Mouse (Mus musculus) left cerebral cortex, adult 9 months (tissue): Measurements from ENCODE around the gene Agpat4.
"Not testable (repeated sequence)": the region's sequence is repeated elsewhere in the genome, so short reads cannot be mapped to it uniquely, and the experiment has no call there.

Experiments used
- DNase-seq, 2 experiments: peaks; one replicate each; pipeline ENCODE4 v3.0.0; 2022; ENCODE audit warnings: low spot score in 2 of 2

The Agpat4 gene

DNA sequence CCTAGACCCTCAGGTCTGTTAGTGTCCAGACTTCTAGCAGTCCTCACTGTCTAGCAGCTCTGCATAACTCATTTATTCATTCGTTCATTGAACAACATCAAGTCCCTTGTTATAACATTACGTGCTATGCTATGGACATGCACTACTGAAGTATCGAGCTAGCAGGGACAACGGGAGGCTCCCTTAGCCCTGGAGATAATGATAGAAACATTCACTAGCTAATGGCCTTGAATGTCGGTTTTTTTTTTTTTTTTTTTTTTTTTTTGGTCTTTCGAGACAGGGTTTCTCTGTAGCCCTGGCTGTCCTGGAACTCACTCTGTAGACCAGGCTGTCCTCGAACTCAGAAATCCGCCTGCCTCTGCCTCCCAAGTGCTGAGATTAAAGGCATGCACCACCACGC, 3.8 kb downstream of the Agpat4 start:
- not testable (repeated sequence) for DNase-seq

DNA sequence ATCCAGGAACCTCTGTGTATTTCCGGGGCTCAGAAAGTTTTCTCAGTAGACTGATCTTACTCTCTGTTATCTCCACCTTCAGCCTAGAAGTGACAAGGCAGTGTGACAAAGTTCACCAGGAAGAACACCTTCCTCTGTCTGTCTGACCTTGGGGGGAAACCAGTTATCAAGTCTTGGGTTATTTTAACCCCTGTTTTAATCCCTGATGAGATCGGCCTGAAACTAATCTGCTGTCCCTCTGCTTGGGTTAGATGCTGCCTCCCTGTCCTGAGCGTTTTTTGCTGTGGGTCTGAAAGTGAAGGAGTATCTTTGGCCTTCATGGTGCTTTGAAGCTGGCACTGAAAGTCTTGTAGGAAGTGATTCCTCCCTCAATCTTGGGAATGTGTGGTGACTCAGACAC, 4.7 kb downstream of the Agpat4 start:
- no peak for DNase-seq

DNA sequence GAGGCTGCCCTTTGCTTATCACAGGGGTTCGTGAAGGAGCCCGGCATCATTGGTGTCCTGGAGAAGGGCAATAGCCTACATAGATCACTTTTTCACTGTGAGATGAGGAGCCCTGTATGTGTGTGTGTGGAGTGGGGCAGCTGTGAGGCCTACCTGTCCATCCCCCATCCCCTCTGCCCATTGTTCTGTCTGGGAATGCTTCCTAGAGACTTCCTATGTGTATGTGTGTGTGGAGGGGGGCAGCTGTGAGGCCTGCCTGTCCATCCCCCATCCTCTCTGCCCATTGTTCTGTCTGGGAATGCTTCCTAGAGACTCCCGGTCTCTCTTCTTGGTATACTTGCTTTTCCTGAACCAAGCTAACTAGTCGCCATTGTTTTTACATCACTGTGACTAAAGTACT, 8.6 kb downstream of the Agpat4 start:
- no peak for DNase-seq

DNA sequence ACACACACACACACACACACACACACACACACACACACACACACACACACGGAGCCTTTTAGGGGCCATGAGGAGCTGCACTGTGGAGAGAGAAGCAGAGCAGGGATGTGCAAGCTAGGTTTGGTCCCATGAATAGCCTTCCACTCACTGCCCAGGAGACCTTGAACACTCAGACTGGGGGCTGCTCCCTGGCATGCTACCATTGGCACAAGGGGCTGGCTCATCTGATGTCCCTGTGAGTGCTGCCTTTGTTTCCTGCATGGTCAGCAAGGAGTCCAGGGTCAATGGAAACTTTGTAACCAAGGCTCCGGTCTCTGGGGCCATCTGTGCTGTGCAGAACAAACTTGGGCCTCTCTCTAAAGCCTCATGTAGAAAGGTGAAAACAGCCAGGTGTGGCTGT, 10.5 kb downstream of the Agpat4 start:
- DNase-seq = no peak

DNA sequence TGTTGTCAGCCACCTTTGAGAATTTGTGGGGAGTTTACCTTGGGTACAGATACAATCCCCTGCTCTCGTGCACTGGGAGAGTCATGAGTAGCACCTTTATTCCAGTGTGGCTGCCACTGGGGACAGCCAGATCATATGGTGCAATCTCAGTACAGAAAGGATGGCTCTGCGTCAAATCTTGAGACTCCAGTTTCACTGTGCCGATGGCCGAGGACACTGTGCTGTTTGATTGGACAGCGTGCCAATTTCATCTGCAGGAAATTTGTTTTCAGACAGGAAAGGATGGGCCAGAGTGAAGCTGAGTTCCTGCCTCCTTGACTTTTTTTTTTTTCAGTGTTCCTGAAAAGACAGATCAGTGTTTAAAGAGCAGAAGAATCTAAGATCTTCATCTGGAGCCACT, 12.7 kb downstream of the Agpat4 start:
- no peak for DNase-seq

DNA sequence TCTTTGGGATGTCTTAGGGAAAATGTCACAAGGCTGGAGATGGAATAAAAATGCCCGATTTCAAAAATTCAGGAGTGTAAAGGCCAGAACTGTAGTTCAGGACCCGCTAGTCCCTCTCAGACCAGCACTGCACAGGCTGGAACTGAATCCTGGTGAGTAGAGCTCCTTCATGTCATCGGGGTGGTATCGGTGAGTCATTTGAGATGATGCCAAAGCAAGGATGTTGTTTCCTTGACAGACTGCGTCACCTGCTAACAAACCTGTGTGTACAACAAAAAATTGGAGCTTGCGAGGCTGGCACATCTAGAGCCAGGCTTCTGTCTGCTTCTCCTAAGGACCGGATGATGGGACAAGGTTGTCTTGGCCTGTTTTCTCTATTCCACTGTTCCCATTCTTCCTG, 13.1 kb downstream of the Agpat4 start:
- DNase-seq = no peak

DNA sequence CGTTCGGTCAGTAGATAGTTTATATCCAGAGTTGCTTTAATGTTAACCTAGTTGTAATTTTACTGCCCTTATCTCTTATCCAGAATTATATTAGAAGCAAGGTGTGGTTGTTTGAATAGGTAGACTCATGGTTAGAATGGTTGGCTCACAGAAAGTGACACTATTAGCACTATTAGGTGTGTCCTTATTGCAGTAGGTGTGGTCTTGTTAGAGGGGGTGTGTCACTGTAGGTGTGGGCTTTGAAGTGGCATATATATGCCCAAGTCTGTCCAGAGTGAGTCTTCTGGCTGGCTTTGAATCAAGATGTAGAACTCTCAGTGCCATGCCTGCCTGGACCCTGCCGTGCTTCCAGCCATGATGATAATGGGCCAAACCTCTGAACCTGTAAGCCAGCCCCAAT, 14.4 kb downstream of the Agpat4 start:
- DNase-seq = no peak

DNA sequence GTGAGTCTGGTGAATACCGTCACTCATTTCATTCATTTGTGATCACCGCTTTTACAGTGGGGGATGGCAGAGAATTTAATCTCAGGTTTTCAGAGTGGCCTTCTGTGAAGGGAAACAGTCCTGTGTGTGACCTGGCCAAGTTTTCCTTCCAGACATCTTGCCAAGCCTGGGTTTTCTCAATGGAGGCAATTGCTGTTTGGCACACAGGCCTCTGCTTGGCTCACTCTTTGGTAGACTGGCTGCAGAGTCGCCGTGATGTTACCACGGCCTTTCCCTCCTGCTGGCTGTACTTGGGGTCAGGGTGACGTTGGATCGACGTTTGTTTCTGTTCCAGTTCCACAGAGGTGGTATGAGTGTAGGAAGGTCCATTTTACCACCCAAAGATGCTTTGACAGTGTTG, 15.5 kb downstream of the Agpat4 start:
- DNase-seq = no peak

DNA sequence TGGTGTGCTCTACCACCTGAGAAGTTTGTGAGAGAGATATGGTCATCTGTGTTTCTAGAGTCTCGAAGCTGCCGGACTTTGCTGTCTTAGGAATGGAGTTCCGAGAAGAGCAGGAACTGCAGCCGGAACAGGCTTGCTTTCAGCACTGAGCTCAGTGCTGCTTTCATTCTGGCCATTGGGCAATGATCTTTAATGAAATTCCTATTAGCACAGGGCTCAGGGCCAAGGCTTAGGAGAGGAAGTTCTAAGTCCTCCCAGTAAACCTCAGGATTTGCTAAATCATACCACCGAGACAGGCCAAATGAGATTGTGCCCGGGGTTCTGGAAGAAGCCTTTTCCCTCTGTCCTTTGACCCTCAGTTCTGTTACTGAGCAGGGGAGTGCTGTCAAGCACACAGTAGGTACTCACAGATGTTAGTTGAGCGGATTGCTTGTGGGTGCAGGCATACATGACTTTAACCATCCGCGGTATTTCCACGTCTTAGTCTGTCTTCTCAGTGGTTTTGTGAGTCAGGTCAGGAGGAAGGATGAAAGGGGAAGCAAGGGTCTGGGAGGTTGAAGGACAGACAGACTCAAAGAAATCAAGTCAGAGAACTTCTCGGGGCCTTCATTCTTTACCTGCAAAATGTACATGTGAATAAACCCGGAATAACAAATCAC, 16.6 kb downstream of the Agpat4 start:
- DNase-seq = no peak

DNA sequence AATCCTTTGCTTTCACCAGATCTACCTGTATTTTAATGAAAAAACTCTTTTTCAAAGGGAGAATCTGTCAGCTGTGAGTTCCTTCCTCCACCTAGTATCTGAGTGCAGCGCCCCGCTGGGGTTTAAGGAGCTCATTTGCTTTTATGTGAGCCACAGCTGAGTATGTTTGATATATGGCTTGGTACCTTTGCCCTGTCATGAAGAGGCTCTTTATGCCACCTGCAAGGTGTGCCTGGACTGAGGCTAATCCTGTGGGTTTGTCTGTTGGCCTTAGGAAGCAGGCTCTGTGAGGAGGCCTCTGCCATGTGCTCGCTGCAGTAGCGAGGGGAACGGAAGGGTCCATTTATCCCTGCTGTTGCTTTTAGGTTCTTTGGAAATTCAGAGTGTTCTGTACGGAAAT, 19.9 kb downstream of the Agpat4 start:
- DNase-seq = no peak

DNA sequence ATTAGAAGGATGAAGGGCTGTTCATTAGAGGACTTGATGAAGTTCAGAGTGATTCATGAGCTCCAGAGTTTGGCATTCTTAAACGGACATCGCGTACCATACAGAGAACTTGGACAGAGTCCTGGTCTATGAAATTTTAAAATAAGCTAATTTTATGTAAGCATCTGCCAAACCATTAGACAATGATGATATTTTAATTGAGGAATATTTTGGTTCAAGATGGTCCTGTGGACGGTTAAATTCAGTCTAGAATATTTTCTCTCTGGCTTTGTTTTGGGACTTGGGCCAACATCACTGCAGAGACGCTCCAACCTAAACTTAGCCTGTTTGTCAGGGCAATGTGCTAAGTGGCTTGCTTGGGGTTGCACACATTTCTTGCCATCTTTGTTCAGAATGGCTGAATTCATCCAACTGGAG, 25.5 kb downstream of the Agpat4 start:
- DNase-seq = no peak

DNA sequence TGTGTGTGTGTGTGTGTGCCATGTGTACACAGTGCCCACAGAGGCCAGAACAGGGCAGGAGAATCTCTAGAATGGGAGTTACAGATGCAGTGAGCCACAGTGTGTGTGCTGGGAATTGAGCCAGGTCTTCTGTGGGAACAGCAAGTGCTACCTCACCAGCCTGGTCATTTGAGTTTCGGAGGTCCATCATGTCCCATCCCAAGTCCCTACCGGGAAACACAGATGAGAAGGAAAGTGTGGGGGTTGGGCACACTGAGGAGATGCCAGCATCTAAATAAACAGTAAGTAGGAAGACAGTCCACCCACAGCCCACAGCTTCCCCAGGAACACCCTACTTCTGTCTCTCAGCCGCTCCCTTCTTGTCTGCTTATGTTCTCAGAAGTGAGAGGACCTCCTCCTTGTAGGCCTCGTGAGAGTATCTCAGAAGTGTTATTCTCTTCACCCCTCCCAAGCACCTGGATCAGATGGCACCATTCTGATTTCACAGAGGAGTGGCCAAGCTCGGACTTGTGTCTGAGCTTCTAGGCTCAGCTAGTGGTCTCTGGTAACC, 27.7 kb downstream of the Agpat4 start:
- peak in 1 of 2 experiments; percentile 60 for DNase-seq

DNA sequence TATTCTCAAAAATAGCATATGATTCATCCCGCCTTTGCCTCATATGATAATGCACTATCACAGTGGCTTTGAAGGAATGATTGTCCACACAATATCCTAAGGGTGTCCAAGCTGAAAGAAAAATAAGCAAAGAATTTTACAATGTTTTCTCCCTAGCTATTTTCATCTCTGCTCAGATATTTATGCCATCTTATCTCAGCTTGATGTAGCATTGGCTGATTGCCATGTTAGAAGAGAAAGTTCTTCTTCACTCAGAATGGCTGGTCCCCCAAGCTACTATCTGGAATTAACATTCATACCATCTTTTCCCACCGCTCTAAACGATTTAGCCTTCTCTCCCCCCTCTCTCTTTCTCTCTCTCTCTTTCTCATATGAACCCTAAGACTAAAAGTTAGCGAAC, 29.3 kb downstream of the Agpat4 start:
- no peak for DNase-seq

DNA sequence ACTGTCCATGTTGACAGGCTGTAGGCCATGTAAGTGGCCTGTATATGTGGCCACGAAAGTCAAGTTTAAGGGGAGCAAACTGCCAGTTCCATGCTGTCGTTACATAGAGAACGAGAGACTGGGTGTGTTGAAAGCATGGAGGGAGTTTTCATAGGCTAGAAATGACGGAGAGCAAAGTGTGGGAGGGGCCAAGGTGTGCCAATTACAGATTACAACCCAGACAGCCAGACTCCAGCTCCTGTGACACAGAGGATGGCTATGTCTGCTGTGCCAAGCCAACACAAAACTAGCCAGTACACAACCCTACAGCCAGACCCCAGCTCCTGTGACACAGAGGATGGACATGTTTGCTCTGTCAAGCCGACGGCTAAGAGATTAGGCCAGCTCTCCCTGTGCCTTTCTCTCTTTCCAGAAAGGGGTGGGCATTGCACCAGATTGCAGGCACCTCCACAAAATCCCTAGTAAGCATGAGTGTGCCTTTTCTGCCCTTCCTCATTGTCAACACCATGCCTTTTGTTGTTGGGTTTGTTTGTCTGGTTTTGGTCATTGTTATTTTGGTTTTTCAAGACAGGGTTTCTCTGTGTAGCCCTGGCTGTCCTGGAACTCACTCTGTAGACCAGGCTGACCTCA, 30.8 kb downstream of the Agpat4 start:
- DNase-seq = no peak

DNA sequence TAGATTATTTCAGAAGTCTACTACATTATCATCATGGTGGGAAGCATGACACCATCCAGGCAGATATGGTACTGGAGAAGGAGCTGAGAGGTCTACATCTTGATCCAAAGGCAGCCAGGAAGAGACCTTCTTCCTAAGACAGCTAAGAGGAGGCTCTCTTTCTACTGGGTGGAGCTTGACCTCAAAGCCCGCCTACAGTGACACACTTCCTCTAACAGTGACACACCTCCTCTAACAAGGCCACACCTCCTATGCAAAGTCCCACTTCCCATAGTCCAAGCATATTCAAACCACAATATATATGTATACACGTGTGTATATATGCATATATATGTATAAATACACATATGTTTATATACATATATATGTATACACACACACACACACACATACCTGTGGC, 32.5 kb downstream of the Agpat4 start:
- DNase-seq = no peak

DNA sequence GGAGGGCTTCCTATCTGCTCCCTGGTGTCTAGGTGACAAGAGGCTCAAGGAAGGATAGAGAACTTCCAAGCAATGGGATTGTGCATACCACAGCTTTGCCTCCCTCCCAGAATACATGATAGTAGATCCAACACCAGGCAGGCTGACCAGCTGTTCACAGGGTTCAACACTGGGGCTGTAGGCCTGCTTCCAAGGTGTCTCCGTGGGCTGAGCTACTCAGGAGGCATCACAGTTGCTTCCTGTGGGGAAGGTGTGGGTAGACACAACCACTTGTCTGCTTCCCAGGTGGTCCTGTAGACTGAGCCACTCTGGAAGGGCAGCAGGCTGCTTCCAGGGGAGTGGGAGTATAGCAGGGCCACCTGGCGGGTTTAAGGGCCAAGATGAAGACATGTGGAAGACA, 35.8 kb downstream of the Agpat4 start:
- no peak for DNase-seq

DNA sequence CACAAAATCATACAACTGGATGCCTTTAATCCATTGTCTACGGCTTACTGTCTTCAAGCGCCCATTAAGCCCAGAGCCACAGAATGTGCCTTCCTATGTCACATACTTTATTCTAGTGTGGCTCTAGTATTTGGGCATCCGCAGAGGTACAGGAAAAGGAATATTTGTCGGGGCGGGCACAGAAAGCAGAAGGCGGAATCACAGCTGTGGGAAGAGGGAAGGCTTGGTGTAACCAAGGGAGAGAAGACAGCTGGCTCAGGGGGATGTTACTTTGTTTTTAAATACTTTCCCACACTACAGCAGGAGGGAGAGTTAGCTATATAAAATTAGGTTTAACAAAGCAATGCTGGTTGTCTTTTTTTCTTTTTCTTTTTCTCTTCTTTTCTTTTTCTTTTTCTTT, 36.7 kb downstream of the Agpat4 start:
- DNase-seq = peak; percentile 23 to 65

DNA sequence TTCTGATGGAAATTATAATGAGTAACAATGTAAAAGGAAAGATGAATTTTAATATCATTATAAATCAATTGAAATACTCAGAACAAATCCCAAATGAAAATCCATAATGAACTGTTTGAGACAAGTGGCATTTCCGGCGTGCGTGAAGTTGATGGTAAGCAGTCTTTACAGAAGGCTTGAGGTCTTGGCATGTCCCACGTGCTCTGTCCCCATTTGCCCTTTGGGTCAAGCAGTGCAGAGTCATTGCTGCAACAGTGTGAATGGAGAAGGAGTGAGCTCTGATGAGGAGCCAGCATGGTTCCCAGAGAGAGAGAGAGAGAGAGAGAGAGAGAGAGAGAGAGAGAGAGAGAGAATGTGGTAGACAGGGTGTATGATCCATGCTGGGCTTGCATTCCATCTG, 37.4 kb downstream of the Agpat4 start:
- DNase-seq = no peak

DNA sequence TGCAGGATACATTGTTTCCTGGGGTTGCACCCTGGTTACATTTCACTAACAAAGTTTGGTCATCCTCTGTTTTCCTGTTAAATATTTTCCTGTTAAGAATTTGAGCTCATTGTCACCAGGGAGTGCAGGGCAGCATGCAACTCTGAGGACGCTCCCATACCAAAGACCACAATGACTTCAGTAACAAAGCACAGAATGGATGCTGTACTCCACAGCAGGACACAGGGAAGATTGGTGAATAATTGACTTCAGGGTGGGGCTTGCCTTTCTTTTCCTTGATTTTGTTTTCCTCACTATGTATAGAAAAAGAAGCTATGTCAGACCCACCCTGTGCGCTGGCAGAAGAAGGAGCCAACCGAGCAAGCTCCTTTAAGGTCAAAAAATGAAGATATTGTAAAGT, 38.2 kb downstream of the Agpat4 start:
- no peak for DNase-seq

DNA sequence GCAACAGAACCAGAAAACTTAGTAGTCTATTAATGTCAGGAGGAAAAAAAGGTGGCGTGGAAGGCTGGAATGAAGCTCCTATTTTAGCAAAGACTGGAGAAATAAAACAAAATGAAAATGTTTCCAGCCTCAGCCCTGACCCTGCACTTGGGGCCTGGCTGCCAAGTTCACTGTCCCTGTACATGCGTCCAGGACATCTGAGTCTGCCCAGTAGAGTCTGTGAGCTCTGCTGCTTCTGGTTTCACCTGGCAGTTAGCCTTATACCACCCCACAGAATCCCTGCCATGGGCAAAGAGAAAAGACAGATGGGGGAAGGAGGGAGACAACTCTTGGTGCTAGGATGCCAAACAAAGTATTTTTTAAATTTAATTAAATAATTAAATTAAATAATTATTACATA, 38.7 kb downstream of the Agpat4 start:
- no peak for DNase-seq

DNA sequence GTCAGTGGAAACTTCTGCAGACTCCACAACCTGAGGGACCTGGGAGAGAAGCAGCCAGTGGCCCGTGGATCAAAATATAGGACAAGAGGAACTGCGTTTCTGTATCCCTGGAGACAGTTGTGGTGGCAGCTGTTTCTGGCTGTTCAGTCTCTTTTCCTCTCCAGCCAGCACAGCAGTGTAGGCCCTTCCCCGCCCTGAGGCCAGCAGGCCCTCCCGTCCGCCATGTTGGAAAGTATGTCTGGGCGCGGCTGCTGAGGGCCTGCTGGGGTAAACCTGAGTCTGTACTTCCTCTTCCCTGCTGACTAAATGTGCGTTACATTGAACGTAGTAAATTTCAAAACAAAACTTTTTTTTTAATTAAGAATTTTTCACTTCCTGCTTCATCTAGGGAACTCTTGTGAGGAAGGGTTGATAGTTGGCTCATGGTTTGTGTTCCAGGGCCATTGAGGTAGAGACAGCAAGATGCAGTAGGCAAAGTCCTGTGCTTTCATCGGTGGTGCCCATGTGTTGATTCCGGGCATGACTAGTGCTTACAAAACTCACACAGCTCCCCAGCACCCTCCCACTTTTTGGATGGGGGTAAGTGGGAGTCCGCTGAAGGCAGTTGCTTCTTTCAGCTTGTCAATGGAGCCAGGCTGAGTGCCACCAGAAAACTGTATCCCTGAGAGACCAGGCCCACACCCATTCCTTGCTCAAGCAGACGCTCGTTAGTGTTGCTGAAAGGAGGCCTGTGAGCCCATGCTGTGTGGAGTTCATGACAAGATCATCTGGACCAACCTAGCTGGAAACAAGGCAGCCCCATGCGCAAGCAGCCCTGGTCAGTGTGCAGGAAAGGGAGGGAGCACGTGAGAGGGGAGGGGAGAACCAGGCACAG, 40.9 kb downstream of the Agpat4 start:
- DNase-seq = no peak

DNA sequence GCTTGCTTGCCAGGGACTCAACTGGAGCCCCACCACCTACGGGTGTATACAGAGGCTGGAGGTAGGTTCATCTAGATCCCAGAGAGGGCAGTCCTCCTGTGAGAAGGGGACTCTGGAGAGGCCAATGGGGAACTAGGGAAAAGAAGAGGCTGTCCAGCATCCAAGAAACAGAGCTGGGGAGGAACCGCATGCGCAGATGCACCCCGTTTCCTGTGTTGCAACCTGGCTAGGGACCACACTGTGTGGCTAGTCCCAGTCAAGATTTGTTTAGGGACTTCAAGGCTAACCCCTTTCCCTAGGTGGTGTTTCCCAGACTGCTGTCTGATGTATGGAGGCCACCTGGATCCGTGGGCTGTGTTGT, 41.5 kb downstream of the Agpat4 start:
- DNase-seq = no peak

DNA sequence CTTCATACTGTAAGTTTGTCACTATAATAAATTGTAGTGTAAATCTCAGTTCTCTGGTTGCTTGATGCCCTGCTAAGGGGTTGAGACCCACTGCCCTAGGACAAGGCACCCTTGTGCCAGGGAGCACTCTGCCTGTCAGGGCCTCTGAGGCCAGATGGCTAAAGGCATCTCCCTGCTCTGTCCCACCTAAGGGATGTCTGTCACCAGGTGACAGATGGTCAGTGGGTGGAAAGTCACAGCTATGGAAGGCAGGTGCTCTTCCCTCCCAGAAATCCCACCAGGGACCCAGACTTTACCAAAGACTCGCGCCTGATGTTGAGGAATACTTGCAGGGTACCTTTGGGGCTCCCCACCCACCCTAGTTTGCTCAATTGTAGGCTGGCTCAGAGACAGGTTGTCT, 42.0 kb downstream of the Agpat4 start:
- DNase-seq = no peak
